Mouse (Mus musculus) telencephalon, adult 2 months (tissue): ENCODE results near the gene Sntg2.

Experiments used
- DNase-seq: peaks from one replicate; pipeline ENCODE4 v3.0.0-alpha.2; 2011; ENCODE audit warnings: low read depth, low spot score

The Sntg2 gene

DNA sequence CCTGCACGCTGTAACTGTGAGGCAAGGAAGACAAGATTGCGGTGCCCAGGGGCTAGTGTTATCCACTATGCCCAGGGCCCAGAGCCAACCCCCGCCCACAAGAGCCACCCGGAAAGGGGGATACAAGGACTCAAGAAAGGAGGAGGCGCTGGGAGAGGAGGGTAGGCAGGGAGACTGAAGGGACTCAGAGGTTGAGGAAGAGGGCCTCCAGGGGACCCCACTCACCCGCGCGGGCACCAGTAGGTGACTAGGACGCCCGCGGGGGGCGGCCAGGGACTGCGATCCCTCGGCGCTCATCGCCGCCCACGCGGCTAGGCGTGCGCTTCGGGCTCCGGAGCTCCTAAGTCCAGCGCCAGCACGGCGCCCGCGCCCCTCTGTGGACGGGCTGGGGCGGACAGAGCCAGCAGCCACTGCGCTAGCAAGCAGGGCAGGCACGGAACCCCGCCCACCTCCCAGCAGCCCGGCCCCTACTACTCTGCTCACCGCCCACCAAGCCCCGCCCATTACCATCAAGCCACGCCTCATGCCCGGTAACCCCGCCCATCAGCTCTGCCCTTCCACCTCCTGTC lies at the start of gene Sntg2:
TSS of gene Sntg2 (minus strand) at position 443 of the 569 bp plus-strand sequence.
- peak; percentile 28 for DNase-seq

DNA sequence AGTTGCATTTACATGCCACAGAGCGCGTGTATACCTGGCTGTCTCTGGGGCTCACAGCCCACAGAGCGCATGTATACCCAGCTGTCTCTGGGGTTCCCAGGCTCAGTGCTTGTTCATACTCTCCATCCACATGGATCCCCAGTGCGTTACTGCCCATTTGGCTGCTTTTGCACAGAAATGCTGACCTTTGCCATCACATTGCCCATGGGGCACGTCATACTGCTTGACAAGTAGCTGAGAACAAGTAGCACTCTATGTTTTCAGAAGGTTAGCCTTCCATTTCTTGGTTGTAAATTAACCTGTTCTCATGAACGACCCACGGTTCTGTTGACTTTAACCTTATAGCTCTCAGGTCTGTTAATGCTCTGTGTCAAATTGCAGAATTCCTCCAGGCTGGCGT lies 43.4 kb upstream of the Sntg2 start:
- no peak for DNase-seq

DNA sequence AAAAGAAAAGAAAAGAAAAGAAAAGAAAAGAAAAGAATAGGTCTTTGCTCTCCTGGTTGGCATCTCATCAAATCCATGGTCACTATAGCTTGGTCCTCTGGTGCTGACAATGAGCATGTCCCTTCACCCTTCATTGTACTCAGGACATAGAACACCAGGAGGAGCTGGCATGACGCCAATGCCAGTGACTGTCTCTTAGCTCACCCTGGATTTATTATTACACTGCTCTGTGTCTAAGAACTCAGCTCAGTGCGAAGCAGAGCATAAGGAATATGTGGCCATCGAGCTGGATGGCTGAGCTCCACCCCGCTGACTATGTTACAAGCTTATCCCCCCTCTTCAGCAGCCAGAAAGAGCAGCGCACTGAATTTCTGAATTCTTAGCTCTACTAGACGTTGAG lies 42.8 kb upstream of the Sntg2 start:
- no peak for DNase-seq

DNA sequence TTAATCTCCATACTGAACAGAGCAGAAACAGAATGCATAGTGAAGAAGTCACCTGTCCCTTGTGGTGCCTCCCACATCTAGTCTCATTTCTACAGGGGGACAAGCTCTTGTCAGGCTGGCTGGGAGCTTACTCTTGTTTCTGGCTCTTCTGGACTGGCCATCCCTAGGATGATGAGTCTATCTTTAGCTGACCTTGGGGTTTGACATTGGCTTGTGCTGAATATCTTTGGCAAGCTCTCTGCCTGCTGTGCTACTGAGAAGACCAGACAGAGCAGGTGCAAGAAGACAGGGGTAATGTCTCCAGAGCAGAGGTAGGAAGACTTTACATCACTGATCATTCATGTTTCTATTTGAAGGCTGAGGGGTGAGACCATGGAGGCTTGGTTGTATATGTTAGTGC lies 29.5 kb upstream of the Sntg2 start:
- DNase-seq: no peak

DNA sequence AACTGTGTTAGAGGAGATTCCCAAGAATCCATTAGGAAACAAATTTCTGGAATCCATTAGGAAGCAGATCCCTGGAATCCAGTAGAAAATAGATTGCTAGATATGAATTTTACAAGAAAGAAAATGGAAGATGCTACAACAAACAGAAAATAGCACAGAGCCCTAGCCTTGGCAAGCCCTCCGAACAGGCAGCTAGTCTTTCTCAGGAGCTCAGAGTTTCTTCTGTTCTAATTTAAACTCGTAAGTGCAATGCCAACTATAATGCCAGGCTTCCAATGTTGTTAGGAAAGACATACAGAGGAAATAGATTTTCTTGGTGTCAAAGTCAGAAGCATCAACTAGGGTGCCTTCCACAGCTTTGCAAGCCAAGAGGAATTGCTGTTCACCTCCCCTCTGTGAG lies 27.4 kb upstream of the Sntg2 start:
- DNase-seq: peak; percentile 42

DNA sequence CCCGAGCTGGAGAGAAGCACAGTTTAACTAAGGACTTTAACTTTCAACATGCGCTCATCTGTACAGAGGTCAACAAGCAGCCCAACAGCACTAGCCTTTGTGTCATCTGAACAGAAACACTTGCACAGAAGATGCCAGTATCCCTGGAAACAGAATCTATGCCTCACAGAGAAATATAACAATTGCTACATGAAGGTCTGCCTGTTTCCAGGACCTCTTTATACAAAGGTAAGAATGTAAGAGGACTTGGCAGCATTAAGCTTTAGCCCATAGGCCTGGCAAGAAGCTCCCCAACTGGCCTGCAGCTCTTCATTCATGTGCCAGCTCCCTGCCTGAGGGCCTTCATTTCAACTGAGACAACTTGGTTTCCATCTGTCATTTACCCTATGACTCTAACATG lies 26.9 kb upstream of the Sntg2 start:
- no peak for DNase-seq

DNA sequence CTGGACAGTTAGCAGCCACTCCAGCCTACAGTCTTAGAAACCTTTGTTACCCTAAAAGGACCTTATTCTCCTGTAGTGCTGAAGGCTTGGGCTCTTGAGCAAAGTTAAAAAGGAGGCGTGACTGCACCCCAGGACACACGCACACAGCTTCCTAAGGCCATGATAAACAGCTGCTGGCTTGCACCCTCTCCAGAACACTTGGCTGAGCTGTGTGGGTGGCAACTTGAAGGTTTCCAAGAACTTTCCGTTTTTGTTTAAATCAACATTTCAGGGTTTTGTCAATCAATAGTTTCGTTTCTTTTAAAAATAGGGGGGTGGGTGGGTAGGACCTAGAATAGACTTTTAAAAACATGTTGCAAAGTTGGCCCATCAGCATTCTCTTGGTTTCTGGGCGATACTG lies 882 bp downstream of the Sntg2 start:
- no peak for DNase-seq

DNA sequence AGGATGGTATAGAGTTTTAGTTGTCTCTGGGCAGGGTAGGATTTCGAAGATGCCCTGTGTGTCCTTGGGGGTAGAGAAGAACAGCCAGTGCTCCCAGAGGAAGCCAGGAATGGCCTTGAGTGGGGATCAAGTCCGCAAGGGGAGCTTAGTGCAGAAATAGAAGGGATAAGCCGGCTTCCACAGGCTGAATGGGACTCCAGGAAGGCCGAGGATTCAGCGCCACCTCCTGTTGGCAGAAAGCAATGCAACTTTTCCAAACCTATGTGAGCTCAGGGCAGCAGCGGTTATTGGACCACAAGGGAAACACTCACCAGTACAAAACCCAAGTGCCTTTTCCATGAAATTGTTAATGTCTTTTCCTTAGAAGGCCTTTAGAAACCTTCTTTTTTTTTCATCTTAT lies 3.4 kb downstream of the Sntg2 start:
- no peak for DNase-seq

DNA sequence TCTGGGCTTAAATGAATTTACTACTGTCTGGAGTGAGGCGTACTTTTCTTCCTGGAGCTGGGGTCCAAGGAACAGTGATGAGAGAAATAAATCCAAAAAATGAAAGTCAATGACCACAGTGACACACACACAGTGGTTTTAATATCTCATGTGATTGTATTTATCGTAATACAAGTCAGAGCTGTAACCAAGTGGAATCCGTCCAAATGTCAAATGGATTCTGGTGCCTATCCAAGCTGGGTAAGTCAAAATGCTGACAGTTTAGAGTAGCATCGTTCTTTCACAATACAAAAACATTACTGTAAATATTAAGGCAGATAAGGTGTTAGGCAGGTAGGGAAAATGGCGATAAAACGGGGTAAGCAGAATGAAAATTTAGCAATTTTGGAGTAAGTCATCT lies 4.0 kb downstream of the Sntg2 start:
- DNase-seq: no peak

DNA sequence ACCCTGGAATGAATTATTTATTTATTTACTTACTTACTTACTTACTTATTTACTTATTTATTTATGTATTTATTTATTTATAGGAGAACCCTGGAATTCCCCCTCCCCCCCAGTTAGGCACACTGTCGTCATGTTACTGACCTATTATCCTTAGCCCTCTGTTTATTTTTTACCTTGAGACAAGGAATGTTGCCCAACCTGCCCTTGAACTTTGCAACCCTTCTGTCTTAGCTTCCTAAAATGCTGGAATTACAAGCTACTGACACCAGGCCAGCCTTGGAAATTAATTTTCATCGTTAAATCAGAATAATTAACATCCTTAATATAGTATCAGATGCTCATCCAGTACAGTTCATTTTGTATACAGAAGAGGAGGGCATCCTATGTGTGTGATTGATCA lies 10.9 kb downstream of the Sntg2 start:
- DNase-seq: no peak

DNA sequence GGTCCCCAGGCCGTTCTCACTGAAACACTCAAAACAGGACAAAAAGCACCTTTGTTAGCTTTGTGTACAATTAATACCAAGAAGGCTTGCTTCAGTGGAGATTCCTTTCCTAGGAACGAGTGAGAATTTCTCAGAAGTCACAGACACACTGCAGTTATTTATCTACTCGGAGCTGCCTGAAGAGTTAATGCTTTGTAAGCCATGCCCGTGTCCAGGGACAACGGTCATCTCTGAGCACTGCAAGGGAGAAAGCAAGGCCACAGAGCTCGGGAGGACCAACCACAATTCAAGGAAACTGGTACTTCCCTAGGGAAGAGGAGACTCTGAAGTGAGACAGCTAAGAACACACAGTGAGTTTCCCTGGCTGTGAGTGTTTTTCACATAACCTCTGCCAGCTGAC lies 15.5 kb downstream of the Sntg2 start:
- no peak for DNase-seq

DNA sequence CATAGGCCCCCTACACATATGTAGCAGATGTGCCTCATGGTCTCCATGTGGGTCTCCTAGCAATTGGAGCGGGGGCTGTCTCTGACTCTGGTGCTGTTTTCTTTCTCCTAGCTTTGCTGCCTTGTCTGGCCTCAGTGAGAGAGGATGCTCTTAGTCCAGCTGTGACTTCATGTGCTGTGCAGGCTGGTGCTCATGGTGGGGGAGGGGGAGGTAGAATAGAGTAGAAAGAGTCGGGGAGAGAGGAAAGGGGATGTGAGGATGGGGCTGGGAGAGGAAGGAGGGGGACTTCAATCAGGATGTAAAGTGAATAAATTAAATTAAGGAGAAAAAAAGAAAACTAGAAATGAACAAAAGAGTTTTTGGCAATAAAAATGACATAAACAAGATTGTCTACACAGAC lies 20.8 kb downstream of the Sntg2 start:
- DNase-seq: no peak

DNA sequence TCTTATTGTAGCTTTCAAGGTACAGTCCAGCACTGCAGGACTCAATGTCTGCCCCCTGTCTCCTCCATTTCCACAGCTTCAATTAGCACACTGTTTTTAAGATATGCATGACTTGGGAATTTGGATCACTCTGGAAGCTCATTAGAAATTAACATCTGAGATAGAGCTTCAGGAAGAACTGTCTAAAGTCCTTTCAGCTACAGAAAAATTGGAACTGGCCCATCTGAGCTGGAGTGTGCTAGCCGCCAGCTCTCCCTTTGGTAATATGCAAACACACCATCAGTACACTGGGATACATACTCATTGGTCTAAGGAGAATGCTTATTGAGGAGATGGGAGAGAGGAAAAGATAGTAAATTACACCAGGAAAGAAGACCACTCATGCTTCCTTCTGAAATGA lies 25.1 kb downstream of the Sntg2 start:
- DNase-seq: no peak

DNA sequence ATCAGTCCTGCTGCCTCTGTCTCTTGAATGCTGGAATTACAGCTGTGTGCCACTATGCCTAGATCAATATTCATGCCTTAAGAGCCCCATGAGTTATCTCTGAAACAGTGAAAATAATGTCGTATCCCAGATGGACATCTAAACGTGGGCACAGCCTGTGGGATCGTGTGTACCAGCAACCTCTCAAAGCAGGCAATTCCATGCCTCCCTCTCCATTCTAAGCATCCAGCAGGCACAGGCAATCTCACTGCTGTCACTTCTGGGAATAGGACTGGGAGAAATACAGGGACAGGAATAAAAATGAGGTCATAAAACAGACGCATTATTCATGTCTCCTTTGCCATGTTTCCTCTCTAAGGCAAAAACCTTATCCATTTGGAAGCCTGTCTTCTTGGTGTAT lies 25.9 kb downstream of the Sntg2 start:
- DNase-seq: no peak

DNA sequence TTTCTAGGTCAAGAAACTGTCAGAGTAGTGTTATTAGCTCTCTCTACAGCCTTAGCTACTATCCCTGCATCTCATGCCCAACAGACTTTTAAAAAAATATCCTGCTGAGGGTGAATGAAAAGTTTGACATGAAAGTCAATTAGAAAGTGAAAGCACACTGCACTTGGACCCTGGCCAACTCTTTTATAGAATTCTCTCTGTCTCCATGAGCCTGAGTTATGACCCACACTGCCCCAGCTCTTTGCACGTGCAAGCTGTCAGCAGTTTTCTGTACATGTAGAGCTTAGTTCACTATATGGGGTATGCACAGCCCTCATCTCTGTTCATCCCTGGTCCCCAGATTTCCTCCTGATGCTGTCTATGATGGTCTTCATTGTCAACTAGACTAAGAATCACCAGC lies 28.4 kb downstream of the Sntg2 start:
- no peak for DNase-seq

DNA sequence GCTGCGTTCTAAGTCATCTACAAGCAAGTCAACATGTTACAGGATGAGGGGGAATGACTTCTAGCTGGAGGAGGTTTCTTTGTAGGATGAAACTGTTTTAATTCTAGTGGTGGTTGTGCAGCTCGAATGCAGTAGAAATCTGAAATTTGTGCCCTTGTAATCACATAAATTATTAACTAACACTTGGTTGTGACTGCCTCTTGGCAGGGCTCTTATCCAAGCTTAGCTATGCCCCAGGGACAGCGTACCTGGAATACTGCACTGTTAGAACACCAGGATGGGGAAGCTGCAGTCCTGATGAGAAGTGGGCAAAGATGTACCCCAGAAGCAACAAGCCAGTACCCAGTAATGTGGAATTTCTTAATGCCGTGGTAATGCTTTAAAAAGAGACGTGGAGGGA lies 36.9 kb downstream of the Sntg2 start:
- DNase-seq: no peak

DNA sequence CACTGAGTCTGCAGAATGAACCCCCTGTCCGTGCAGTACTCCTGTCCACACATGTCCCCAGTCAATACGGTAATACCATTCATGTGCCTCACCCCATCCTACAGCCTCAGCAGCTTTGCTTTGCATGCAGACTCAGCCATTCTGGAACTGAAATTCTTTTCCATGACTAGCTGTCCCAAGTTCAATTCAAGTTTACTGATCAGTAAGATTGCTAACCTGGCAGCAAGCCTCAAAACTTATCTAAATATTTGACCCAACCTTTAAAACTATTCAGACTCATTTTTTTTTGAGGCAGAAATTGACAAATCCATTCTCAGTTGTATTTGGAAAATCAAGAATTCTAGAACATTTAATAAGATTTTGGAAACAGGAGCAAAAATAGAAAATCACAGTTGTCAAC lies 38.7 kb downstream of the Sntg2 start:
- no peak for DNase-seq

DNA sequence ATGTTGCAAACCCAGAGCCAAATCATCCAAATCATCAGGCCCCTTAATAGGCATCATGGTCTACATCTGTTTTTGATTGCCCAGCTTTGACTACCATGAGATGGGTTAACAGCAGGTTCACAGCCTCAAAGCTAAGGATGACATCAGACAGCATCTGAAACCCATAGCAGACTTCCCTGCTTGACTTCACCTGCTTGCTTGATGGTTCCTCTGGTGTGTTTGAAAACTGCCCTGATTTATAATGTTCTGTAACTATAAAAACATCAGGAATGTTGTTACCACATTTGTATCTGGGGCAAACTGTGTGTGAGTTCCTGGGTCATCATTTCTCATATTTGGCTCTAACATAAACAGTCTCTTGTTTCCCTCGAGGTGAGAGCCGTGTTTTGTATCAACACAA lies 55.2 kb downstream of the Sntg2 start:
- DNase-seq: no peak

DNA sequence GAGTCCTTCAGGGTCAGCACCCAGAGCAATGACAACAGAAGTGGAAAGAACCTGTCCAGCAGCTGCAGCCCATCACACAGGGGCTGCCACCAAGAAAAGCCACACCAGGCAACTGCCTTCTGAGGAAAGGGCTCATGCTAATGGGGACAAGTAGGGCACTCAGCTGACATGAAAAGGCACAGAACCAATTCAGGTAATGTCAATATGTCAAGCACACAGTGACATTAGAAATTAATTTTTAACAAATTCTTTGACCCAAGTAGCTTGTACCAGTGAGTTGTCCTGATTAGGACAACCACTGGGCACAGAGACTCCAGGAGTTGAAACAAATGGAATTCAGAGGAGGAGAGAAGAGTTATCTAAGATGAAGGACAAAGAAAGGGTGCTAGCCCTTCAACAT lies 60.2 kb downstream of the Sntg2 start:
- no peak for DNase-seq

DNA sequence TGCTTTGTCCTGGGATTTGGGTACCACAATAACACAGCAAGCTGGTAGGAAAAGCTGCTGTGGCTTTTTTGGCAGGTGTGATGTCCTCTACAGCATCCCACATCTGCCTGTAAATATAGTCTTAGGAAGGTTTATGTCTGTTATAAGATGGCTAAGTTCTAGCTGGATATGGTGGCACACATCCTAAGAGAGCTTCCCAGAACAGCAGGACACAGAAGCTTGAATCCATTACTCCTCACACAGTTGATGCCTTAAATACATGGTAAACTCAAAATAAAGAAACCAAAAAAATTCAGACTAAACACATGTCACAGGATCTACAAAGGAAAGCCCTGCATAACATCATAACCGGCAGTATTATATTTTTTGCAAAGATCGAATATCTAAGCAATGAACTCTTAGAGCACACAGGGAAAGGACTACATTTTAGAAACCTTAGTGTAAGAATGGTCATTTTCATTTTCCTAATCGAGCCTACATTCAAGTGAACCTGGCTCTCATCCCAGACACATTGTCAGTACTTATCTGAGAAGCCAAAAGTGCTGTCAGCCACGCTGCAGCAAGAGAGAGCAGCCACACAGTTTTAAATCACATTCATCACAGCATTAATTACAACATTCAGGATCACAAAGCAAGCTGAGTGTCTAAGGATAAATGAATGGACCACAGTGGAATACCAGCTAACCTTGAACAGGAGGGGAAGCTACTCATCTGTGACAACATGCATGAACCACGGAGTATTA lies 64.8 kb downstream of the Sntg2 start:
- peak; percentile 39 for DNase-seq

DNA sequence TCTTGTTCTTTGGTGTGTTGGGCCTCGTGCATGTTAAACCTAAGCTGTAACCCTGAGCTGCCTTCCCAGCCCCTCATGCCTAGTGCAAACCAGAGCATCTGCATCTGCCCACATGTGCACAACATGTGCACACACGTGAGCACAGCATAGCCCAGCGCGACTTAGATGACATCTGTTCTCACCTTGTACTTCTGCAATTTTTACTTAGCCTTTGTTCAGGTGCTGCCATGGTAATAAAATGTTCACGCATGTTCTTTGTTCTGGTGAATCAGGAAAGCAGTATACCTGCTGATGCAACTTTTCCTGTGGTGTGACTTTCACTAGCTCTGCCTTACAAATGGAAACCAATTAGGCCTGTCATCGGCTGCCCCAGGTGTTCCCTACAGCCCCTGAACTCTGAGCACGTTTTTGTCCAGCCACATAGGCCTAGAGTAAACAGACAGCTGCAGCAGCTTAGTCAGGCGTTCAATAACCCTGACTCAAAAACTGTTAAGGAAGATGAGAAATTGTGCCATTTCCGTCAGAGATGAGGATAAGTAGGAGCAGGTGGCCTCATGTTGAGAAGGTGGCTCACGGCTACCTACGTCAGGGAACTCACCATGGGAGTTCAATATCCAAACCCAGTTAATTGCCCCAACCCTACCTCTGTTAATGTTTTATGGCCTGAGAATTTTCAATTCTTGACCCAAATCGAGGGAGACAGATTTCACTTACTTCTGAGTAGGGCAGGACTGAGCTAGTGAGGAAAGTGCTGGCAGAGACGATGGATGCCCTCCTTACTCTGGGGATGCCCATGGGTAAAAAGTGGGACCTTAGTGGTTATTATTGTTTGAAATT lies 80.2 kb downstream of the Sntg2 start:
- no peak for DNase-seq

DNA sequence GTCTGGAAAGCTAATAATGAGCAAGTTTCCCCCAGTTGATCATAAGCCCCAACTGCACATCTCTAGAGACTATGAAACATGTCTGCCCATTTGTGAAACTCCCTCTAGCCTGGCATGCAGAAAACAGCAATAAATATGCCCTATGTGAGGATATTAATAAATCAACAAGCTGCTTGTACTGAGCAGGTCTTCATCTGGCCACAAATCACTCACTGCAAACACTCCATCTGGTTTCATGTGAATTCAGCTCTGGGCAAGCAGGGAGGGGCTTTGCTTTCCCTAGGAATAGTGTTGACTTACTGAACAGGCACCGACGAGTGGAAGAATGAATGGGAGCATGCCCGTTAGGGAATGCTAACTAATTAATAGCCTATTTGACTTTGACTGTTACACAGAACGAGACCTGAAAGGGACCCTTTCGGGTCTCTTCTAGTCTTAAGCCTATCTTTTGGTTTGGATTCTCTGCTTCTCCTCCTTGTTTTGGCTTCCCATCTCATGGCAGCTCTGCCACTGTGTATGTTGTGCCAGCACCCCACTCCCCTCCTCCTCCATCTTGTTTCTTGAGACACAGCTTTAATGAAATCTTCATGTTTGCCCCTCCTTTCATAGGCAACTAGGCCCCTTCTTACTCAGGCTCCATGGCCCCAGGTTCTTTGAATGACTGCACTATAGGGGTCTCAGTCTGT lies 86.1 kb downstream of the Sntg2 start:
- no peak for DNase-seq
